Mouse (Mus musculus) neural tube, embryonic 14.5 days (tissue): ENCODE results near the gene Daxx. TPM values are rescaled to one million over a fixed set of nuclear protein-coding genes. Genes with fewer than 3 reads are reported as not detected.
"Not testable (repeated sequence)": the region's sequence is repeated elsewhere in the genome, so short reads cannot be mapped to it uniquely, and the experiment has no call there.

Experiments
- ATAC-seq: fragments of 200-750 bp; cut with Nextera tagmentation; 2 replicates; pipeline ENCODE4 v1.8.0; 2017; ENCODE audit warnings: low read depth, mild to moderate bottlenecking, moderate TSS enrichment, moderate library complexity
- H3K27ac ChIP-seq: fragments of 300-500 bp; sonication (generic); 2 replicates; pipeline ENCODE4 v1.5.1; 2014; ENCODE audit warnings: low read depth, mild to moderate bottlenecking, control low read depth, low read length, moderate library complexity, mixed read lengths
- H3K27me3 ChIP-seq: fragments of 300-500 bp; sonication (generic); 2 replicates; pipeline ENCODE4 v1.6.1; 2014; ENCODE audit warnings: low read length; ENCODE audit not compliant: control insufficient read depth, insufficient read depth
- H3K36me3 ChIP-seq: fragments of 300-500 bp; sonication (generic); 2 replicates; pipeline ENCODE4 v1.6.1; 2014; ENCODE audit warnings: low read length, mixed read lengths; ENCODE audit not compliant: control insufficient read depth, insufficient read depth
- H3K4me1 ChIP-seq: fragments of 300-500 bp; sonication (generic); 2 replicates; pipeline ENCODE4 v1.6.1; 2014; ENCODE audit warnings: low read length; ENCODE audit not compliant: control insufficient read depth, insufficient read depth
- H3K4me2 ChIP-seq: fragments of 300-500 bp; sonication (generic); 2 replicates; pipeline ENCODE4 v1.6.1; 2014; ENCODE audit warnings: mild to moderate bottlenecking, low read depth, low read length, control low read depth
- H3K4me3 ChIP-seq: fragments of 300-500 bp; sonication (generic); 2 replicates; pipeline ENCODE4 v1.5.1; 2014; ENCODE audit warnings: low read depth, low read length, control low read depth, mixed read lengths
- H3K9ac ChIP-seq: fragments of 300-500 bp; sonication (generic); replicated peaks from 2 replicates; pipeline ENCODE4 v1.6.1; 2014; ENCODE audit warnings: low read depth, mild to moderate bottlenecking, control low read depth, low read length, mixed read lengths
- H3K9me3 ChIP-seq: fragments of 300-500 bp; sonication (generic); 2 replicates; pipeline ENCODE4 v1.6.1; 2016; ENCODE audit warnings: low read length; ENCODE audit not compliant: control insufficient read depth
- WGBS: fragments of 180-500 bp; shearing (Covaris S2); extraction: QIAGEN DNeasy Blood & Tissue Kit; methylation state at CpG from one replicate; pipeline ENCODE4 v1.1.7; 2014; 5-methylcytosine and 5-hydroxymethylcytosine counted together
- polyA plus RNA-seq: library from polyadenylated mRNA; unstranded; fragments of >200 nt; fragmentation: Nextera tagmentation; extraction: Ambion mirVana; gene quantifications from 2 replicates; pipeline ENCODE4 v1.2.1, GENCODE M21; 2014

Gene Daxx
- polyA plus RNA-seq, 1 experiment from 2014 or later: 46.0 TPM

GRCm38 (mm10) chr17:33890533-33891059, 18.6 kb upstream of the Daxx start, which contains the start of gene Kifc1:
Gene Kifc1, minus strand, starts transcription at chr17:33890661.
- peak within 1 kb of the TSS; percentile 28; the same call in 1 of the 2 replicates for H3K9ac ChIP-seq
- H3K4me1 ChIP-seq: no peaks in the 10 kb centered on the region
- H3K4me3 ChIP-seq: peak within 1 kb of the TSS; percentile 44
- H3K4me2 ChIP-seq: peak within 1 kb of the TSS; percentile 52
- H3K27me3 ChIP-seq: no peaks in the 10 kb centered on the region
- ATAC-seq: peak; percentile 99
- no peaks in the 10 kb centered on the region for H3K9me3 ChIP-seq
- WGBS: under 1% methylated on average over 48 of the region's 49 CpGs
- no peak within 1 kb of the TSS for H3K27ac ChIP-seq
- no peaks in the 10 kb centered on the region for H3K36me3 ChIP-seq

- no peak for ATAC-seq
- Histone ChIP-seq H3K4me3 (no peak overlapping the region), H3K9ac (no peak overlapping the region), H3K9me3 (no peaks in the 10 kb centered on the region), H3K36me3 (no peaks in the 10 kb centered on the region), H3K4me2 (no peak overlapping the region), H3K27ac (no peak overlapping the region), H3K27me3 (no peaks in the 10 kb centered on the region), H3K4me1 (no peaks in the 10 kb centered on the region)
- WGBS: 72% methylated on average over 2 of the region's 2 CpGs
Measured at GRCm38 (mm10) chr17:33891357-33891756, 17.9 kb upstream of the Daxx start.

DNA sequence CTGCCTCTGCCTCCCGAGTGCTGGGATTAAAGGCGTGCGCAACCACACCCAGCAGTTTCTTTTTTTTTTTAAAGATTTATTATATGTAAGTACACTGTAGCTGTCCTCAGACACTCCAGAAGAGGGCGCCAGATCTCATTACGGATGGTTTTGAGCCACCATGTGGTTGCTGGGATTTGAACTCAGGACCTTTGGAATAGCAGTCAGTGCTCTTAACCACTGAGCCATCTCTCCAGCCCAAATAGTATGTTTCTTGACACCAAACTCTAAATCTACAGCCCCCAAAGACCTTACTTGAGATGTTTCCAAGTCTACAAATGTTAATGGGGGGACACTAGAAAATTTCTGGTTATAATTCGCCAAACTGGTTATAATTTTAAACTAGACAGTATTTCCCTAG, 17.3 kb upstream of the Daxx start:
- 75% methylated on average over 6 of the region's 6 CpGs for WGBS

DNA sequence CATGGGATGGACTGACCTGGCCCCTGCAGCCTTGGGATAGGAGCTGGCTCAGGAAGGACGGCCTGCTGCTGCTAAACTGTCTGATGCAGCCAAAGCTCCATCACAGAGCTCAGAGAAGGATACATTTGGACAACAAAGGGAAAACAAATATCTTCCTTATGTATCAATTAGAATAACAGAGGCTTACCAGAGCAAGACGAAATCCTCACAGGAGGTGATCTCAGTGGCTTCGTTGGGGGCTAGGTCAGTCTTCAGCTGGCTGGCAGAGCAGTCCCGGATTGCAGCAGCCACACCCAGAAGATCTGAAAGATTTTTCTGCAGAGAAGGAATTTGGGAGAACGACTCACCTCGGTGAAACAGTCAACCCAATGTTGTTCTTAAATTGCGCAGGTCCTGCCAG, 16.8 kb upstream of the Daxx start:
- no peaks in the 10 kb centered on the region for H3K36me3 ChIP-seq

More for the DNA sequence above, 17.3 kb upstream of the Daxx start:
- not testable (repeated sequence) for H3K4me1 ChIP-seq, ATAC-seq, H3K36me3 ChIP-seq, H3K4me2 ChIP-seq, H3K27me3 ChIP-seq, H3K27ac ChIP-seq, H3K9me3 ChIP-seq, H3K4me3 ChIP-seq, H3K9ac ChIP-seq

DNA sequence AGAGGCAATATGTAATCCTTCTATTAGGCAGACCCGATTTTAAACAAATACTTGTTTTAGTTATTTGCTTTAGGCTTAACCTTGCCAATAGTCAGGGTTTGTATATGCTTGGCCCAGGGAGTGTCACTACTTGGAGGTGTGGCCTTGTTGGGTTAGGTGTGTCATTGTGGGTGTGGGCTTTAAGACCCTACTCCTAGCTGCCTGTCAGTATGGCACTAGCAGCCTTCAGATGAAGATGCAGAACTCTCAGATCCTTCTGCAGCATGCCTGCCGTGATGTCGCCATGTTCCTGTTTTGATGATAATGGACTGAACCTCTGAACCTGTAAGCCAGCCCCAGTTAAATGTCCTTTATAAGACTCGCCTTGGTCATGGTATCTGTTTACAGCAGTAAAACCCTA, 16.2 kb upstream of the Daxx start:
- H3K27ac ChIP-seq, ATAC-seq, H3K27me3 ChIP-seq, H3K9me3 ChIP-seq, H3K4me2 ChIP-seq, H3K36me3 ChIP-seq, H3K4me3 ChIP-seq, H3K4me1 ChIP-seq, H3K9ac ChIP-seq: not testable (repeated sequence)
- WGBS: 81% methylated on average over 4 of the region's 4 CpGs

More for the DNA sequence above, 16.8 kb upstream of the Daxx start:
- Histone ChIP-seq H3K4me1 (no peaks in the 10 kb centered on the region), H3K4me2 (no peak overlapping the region), H3K27me3 (no peaks in the 10 kb centered on the region), H3K9ac (no peak overlapping the region), H3K4me3 (no peak overlapping the region), H3K9me3 (no peaks in the 10 kb centered on the region), H3K27ac (no peak overlapping the region)
- 23% methylated on average over 7 of the region's 7 CpGs for WGBS
- no peak for ATAC-seq

GRCm38 (mm10) chr17:33897114-33897794, 12.0 kb upstream of the Daxx start:
- 45% methylated on average over 6 of the region's 6 CpGs for WGBS
- H3K4me3 ChIP-seq: no peak overlapping the region
- no peak for ATAC-seq
- no peaks in the 10 kb centered on the region for H3K4me1 ChIP-seq
- H3K9ac ChIP-seq: no peak overlapping the region
- H3K27me3 ChIP-seq: no peaks in the 10 kb centered on the region
- no peak overlapping the region for H3K4me2 ChIP-seq
- H3K36me3 ChIP-seq: no peaks in the 10 kb centered on the region
- H3K27ac ChIP-seq: no peak overlapping the region
- H3K9me3 ChIP-seq: no peaks in the 10 kb centered on the region

DNA sequence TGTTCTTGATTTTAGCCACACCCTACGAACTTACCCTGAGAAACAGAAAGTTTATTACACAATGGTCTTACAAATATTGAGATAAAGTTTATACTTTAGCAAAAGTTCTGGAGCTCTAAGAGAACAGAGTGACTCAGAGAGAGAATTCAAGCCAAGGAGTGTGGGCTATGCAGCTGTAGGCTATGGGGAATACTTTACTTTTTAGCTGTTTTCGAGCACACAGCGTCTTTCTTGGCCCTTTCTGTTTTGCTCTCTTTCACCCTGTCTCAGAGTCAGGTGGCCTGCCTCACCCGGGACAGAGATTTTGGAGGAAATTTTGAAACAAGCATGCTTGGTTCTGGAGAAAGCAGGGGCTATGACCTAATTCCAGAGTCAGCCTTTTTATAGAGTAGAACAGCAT, 11.0 kb upstream of the Daxx start:
- not testable (repeated sequence) for H3K27ac ChIP-seq, H3K4me1 ChIP-seq, H3K9me3 ChIP-seq, H3K36me3 ChIP-seq, H3K4me2 ChIP-seq, ATAC-seq, H3K4me3 ChIP-seq, H3K9ac ChIP-seq, H3K27me3 ChIP-seq
- 93% methylated on average over 4 of the region's 4 CpGs for WGBS

DNA sequence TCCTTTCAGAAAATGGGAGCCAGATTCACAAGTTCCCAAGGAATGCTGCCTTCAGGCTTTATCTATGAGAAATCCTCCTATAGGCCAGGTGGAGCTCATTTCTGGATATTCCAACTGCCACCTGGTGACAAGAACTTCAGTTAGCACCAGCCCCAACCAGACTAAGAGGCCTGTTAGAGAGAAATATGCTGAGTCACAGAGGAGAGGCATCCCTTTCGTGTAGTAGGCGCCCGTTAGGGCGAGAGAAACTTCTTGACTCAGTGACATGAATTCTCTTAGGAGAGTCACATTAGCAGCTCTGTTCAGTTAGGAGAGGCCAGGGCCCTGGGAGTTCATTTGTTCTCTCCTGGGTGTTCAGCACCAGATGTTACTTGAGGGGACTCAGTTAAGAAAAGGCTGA, 9.6 kb upstream of the Daxx start:
- no peak overlapping the region for H3K4me3 ChIP-seq
- H3K36me3 ChIP-seq: no peaks in the 10 kb centered on the region
- no peaks in the 10 kb centered on the region for H3K9me3 ChIP-seq
- no peak overlapping the region for H3K4me2 ChIP-seq
- WGBS: 83% methylated on average over 4 of the region's 4 CpGs
- H3K27ac ChIP-seq: no peak overlapping the region
- H3K27me3 ChIP-seq: no peaks in the 10 kb centered on the region
- ATAC-seq: no peak
- H3K4me1 ChIP-seq: no peaks in the 10 kb centered on the region
- H3K9ac ChIP-seq: no peak overlapping the region

DNA sequence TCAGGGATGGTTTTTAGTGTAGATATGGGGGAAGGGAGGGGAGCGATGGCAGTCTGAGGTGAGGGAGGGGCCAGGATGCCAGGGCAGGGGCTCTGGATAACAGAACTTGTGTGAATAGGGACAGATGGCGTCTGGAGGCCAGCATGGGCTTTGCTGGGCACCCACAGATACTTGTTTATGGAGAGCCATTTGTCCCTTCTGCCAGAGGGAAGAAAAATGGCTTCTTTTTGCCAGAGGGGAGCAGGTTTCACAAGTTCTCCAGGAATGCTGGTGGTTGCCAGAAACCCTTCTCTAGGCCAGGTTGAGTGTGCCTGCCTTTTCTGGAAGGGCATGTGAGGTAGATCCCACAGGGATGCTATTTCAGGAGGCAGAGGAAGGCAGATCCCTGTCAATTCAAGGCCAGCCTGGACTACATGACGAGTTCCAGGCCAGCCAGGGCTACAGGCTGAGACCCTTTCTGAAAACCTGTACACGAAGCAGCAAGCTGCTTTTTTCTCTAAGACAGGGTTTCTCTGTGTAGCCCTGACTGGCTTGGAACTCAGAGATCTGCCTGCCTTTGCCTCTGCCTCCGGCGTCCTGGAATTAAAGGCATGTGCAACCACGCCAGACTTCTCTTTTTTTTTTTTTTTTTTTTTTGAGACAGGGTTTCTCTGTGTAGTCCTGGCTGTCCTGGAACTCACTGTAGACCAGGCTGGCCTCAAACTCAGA, 8.8 kb upstream of the Daxx start:
- Histone ChIP-seq H3K4me1 (no peaks in the 10 kb centered on the region), H3K9me3 (no peaks in the 10 kb centered on the region), H3K9ac (no peak overlapping the region), H3K4me2 (no peak overlapping the region), H3K27me3 (no peaks in the 10 kb centered on the region), H3K4me3 (no peak overlapping the region), H3K27ac (no peak overlapping the region), H3K36me3 (no peaks in the 10 kb centered on the region)
- no peak for ATAC-seq
- WGBS: 73% methylated on average over 7 of the region's 7 CpGs
